Mouse (Mus musculus) liver, postnatal 0 days (tissue): Measurements from ENCODE around the gene Gm11554. TPM values are rescaled to one million over a fixed set of nuclear protein-coding genes. Genes with fewer than 3 reads are reported as not detected.
"Not testable (repeated sequence)": the region's sequence is repeated elsewhere in the genome, so short reads cannot be mapped to it uniquely, and the experiment has no call there.

ENCODE experiments used
- ATAC-seq: fragments of 200-750 bp; cut with Nextera tagmentation; 2 replicates; pipeline ENCODE4 v1.8.0; 2017; ENCODE audit warnings: mild to moderate bottlenecking, moderate library complexity
- DNase-seq: peaks from one replicate; pipeline ENCODE4 v3.0.0-alpha.2; 2016
- H3K27ac ChIP-seq: fragments of 300-500 bp; sonication (generic); 2 replicates; pipeline ENCODE4 v1.5.1; 2014; ENCODE audit warnings: antibody characterized with exemption, moderate library complexity, mild to moderate bottlenecking, low read depth
- H3K27me3 ChIP-seq: fragments of 300-500 bp; sonication (generic); 2 replicates; pipeline ENCODE4 v1.6.1; 2014; ENCODE audit warnings: low read length, control low read depth, mixed read lengths; ENCODE audit not compliant: insufficient read depth
- H3K36me3 ChIP-seq: fragments of 300-500 bp; sonication (generic); replicated peaks from 2 replicates; pipeline ENCODE4 v1.6.1; 2014; ENCODE audit warnings: mild to moderate bottlenecking, control low read depth, low read length, moderate library complexity, mixed read lengths; ENCODE audit not compliant: insufficient read depth
- H3K4me1 ChIP-seq: fragments of 300-500 bp; sonication (generic); 2 replicates; pipeline ENCODE4 v1.6.1; 2014; ENCODE audit warnings: antibody characterized with exemption, mild to moderate bottlenecking, control low read depth; ENCODE audit not compliant: insufficient read depth
- H3K4me2 ChIP-seq: fragments of 300-500 bp; sonication (generic); 2 replicates; pipeline ENCODE4 v1.6.1; 2014; ENCODE audit warnings: low read depth, mild to moderate bottlenecking, low read length, moderate library complexity, mixed read lengths
- H3K4me3 ChIP-seq: fragments of 300-500 bp; sonication (generic); 2 replicates; pipeline ENCODE4 v1.5.1; 2014; ENCODE audit warnings: low read depth, low read length
- H3K9ac ChIP-seq: fragments of 300-500 bp; sonication (generic); replicated peaks from 2 replicates; pipeline ENCODE4 v1.6.1; 2014; ENCODE audit warnings: mild to moderate bottlenecking, moderate library complexity
- H3K9me3 ChIP-seq: fragments of 300-500 bp; sonication (generic); 2 replicates; pipeline ENCODE4 v1.6.1; 2016; ENCODE audit warnings: mild to moderate bottlenecking, control low read depth, low read length, mixed read lengths
- CTCF ChIP-seq: sonication (generic); IDR thresholded peaks from 2 replicates; pipeline ENCODE4 v1.5.1; 2016; ENCODE audit warnings: antibody characterized with exemption, low read depth
- EP300 ChIP-seq: IDR thresholded peaks from 2 replicates; pipeline ENCODE4 v1.6.1; 2016; ENCODE audit warnings: antibody characterized with exemption, low read depth, mild to moderate bottlenecking
- WGBS: fragments of 180-500 bp; shearing (Covaris S2); extraction: QIAGEN DNeasy Blood & Tissue Kit; methylation state at CpG from one replicate; pipeline ENCODE4 v1.1.7; 2014; ENCODE audit not compliant: insufficient replicate concordance; 5-methylcytosine and 5-hydroxymethylcytosine counted together
- polyA plus RNA-seq: library from polyadenylated mRNA; unstranded; fragments of >200 nt; fragmentation: Nextera tagmentation; extraction: Ambion mirVana; gene quantifications from 2 replicates; pipeline ENCODE4 v1.2.1, GENCODE M21; 2015

Gene Gm11554
- polyA plus RNA-seq, result not detected in 2 replicates

GRCm38 (mm10) chr11:99804346-99804745, at the start of gene Gm11554:
Gene Gm11554, minus strand, starts transcription at chr11:99804446.
- not testable (repeated sequence) for H3K4me2 ChIP-seq, H3K27me3 ChIP-seq, H3K27ac ChIP-seq, H3K36me3 ChIP-seq, DNase-seq, ATAC-seq, H3K4me3 ChIP-seq, H3K9me3 ChIP-seq, H3K9ac ChIP-seq, H3K4me1 ChIP-seq
- WGBS, result no CpG with 5 or more reads among the region's 1 CpGs

DNA sequence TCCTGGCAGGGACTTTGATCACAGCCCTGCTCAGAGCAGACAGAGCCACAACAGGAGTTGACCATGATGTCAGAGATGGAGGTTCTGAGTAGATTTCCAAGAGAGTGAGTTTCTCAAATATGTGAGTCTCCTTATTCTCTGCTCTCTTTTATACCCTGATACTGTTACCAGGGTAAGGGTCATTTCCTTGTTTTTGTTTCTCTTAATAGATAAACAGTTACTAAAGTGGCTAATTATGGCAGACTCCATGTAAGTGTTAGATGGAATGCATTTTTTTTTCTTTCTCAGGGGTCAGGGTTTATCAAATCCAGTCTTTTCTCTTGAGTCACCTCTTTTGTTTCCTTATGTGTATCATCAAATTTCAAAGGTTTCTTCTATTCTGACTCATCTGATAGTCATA, 47.3 kb upstream of the Gm11554 start, which contains the start of gene Krtap4-16:
TSS of gene Krtap4-16 (minus strand) at position 101 of the 400 bp plus-strand sequence.
- no peak for TF ChIP-seq CTCF
- no peak for TF ChIP-seq EP300
- no peak within 1 kb of the TSS for H3K4me3 ChIP-seq
- no peaks in the 10 kb centered on the region for H3K27me3 ChIP-seq
- H3K9ac ChIP-seq, result no peak within 1 kb of the TSS
- no peaks in the 10 kb centered on the region for H3K9me3 ChIP-seq
- no peaks in the 10 kb centered on the region for H3K4me1 ChIP-seq
- no peak within 1 kb of the TSS for H3K27ac ChIP-seq
- H3K36me3 ChIP-seq, result no peaks in the 10 kb centered on the region
- no peak for ATAC-seq
- no peak within 1 kb of the TSS for H3K4me2 ChIP-seq
- no peak for DNase-seq

DNA sequence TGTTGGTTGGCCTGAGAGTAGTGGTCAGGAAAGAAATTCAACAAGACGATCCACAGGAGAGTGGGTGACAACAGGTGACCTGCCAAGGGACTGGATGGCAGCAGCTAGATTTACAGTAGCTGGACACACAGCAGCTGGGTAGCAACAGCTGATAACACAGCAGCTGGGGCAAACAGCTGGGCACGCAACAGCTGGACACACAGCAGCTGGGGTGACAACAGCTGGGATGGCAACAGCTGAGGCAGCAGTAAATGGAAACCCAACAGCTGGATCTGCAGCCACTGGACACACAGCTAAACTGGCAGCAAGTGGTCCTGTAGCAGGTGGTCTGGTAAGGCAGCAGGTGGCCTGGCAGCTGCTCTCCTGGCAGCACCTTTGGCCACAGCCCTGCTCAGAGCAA, 42.5 kb upstream of the Gm11554 start:
- Histone ChIP-seq H3K36me3 (no peaks in the 10 kb centered on the region), H3K27me3 (no peaks in the 10 kb centered on the region), H3K4me3 (no peak overlapping the region), H3K4me1 (no peaks in the 10 kb centered on the region), H3K4me2 (no peak overlapping the region), H3K27ac (no peak overlapping the region), H3K9ac (no peak overlapping the region), H3K9me3 (no peaks in the 10 kb centered on the region)
- no peak for ATAC-seq
- DNase-seq, result no peak
- WGBS, result 79% methylated on average over 2 of the region's 2 CpGs
- TF ChIP-seq EP300 (no peak), CTCF (no peak)

DNA sequence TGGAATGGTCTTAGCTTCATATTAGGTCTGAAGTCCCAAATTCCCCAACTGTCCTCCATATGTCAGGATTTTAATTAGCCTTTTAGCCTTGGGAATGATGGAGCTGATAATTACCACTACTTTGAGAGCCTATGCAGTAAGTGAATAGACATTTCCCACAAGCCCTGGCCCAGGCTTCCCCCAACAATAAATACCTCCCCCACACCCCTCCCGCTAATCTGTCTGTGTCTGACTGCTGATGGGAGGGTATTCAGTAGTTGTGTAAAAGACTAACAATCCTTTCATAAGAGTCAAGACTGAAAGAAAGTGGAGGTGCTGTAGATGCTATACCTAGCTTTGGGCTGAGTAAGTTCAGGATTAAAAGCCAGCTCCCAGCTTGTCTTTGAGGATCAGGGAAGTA, 37.9 kb upstream of the Gm11554 start:
- Histone ChIP-seq H3K9me3 (no peaks in the 10 kb centered on the region), H3K27me3 (no peaks in the 10 kb centered on the region), H3K4me3 (no peak overlapping the region), H3K9ac (no peak overlapping the region), H3K36me3 (no peaks in the 10 kb centered on the region), H3K4me2 (no peak overlapping the region), H3K27ac (no peak overlapping the region), H3K4me1 (no peaks in the 10 kb centered on the region)
- ATAC-seq, result no peak
- no peak for TF ChIP-seq EP300
- TF ChIP-seq CTCF, result no peak
- 55% methylated on average over 1 of the region's 1 CpGs for WGBS
- no peak for DNase-seq

- no peak for DNase-seq
- TF ChIP-seq CTCF (no peak), EP300 (no peak)
- 69% methylated on average over 1 of the region's 1 CpGs for WGBS
These were observed 33.7 kb upstream of the Gm11554 start, which contains the start of gene 2300003K06Rik for GRCm38 (mm10) chr11:99837966-99838365. Gene 2300003K06Rik, minus strand, starts transcription at chr11:99838066.

DNA sequence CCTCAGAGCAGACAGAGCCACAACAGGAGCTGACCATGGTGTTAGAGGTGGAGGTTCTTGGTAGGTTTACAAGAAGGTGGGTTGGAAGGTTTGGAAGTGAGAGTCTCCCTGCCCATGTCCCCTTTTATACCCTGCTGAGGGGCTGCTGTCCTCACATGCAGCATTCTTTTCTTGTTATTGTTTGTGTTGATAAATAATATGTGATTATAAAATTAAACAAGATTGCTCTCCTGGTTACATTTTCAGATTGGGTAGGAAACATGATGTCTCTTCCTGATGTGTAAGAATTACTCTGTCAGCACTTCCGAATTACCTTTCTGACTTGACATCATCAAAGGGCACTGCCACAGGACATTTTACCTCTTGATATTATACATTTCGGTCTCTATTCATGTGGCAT, 11.3 kb upstream of the Gm11554 start, which contains the start of gene Gm11564:
TSS of gene Gm11564 (minus strand) at position 101 of the 400 bp plus-strand sequence.
- H3K27ac ChIP-seq, H3K9ac ChIP-seq, DNase-seq, H3K36me3 ChIP-seq, H3K27me3 ChIP-seq, H3K4me1 ChIP-seq, H3K9me3 ChIP-seq, H3K4me2 ChIP-seq, H3K4me3 ChIP-seq, ATAC-seq: not testable (repeated sequence)
- 59% methylated on average over 2 of the region's 2 CpGs for WGBS

More at GRCm38 (mm10) chr11:99837966-99838365, 33.7 kb upstream of the Gm11554 start, which contains the start of gene 2300003K06Rik:
- Histone ChIP-seq H3K27me3 (no peaks in the 10 kb centered on the region), H3K4me2 (no peak within 1 kb of the TSS), H3K4me1 (no peaks in the 10 kb centered on the region), H3K36me3 (no peaks in the 10 kb centered on the region), H3K9me3 (no peaks in the 10 kb centered on the region), H3K9ac (no peak within 1 kb of the TSS), H3K4me3 (no peak within 1 kb of the TSS), H3K27ac (no peak within 1 kb of the TSS)
- ATAC-seq, result no peak

- not testable (repeated sequence) for DNase-seq, ATAC-seq
These were observed 5.5 kb upstream of the Gm11554 start, which contains the start of gene Krtap4-13 for GRCm38 (mm10) chr11:99809792-99810191. Gene Krtap4-13, minus strand, starts transcription at chr11:99809892.

GRCm38 (mm10) chr11:99798832-99799231, 5.4 kb downstream of the Gm11554 start, which contains the start of gene Gm11569:
Gene Gm11569, minus strand, starts transcription at chr11:99798932.
- H3K9me3 ChIP-seq, H3K4me3 ChIP-seq, H3K36me3 ChIP-seq, H3K27me3 ChIP-seq, H3K27ac ChIP-seq, H3K4me1 ChIP-seq, H3K4me2 ChIP-seq, ATAC-seq, H3K9ac ChIP-seq, DNase-seq: not testable (repeated sequence)
- no CpG with 5 or more reads among the region's 1 CpGs for WGBS

More at GRCm38 (mm10) chr11:99809792-99810191, 5.5 kb upstream of the Gm11554 start, which contains the start of gene Krtap4-13:
- H3K4me1 ChIP-seq, H3K27me3 ChIP-seq, H3K9me3 ChIP-seq, H3K4me3 ChIP-seq, H3K36me3 ChIP-seq, H3K27ac ChIP-seq, H3K4me2 ChIP-seq, H3K9ac ChIP-seq: not testable (repeated sequence)
